Mouse (Mus musculus) CH12.LX (cell line): ENCODE data around the gene Pcbp4.

Source experiments
- CTCF ChIP-seq, 2 experiments: IDR thresholded peaks in 1 of 2; conservative IDR thresholded peaks in 1 of 2; 2 replicates each; pipeline ENCODE4 v1.5.1; 2011 to 2012; ENCODE audit warnings: low read depth in 2 of 2, low read length in 2 of 2, improper control_type of control experiment in 1 of 2, inconsistent platforms in 1 of 2, mild to moderate bottlenecking in 1 of 2, moderate library complexity in 1 of 2
- EP300 ChIP-seq: IDR thresholded peaks from 2 replicates; pipeline ENCODE4 v1.6.1; 2011; ENCODE audit warnings: low read length, improper control_type of control experiment
- HCFC1 ChIP-seq: IDR thresholded peaks from 2 replicates; pipeline ENCODE4 v1.6.1; 2012; ENCODE audit warnings: low read depth, mild to moderate bottlenecking, inconsistent platforms, low read length, improper control_type of control experiment
- POLR2A ChIP-seq: IDR thresholded peaks from 2 replicates; pipeline ENCODE4 v1.6.1; 2011; ENCODE audit warnings: low read depth, mild to moderate bottlenecking, improper control_type of control experiment, low read length
- POLR2AphosphoS2 ChIP-seq: IDR thresholded peaks from 2 replicates; pipeline ENCODE4 v1.6.1; 2011; ENCODE audit warnings: low read depth, low read length, improper control_type of control experiment
- TBP ChIP-seq: conservative IDR thresholded peaks from 2 replicates; pipeline ENCODE4 v1.6.1; 2011; ENCODE audit warnings: low read depth, low read length, improper control_type of control experiment
- USF1 ChIP-seq: IDR thresholded peaks from 2 replicates; pipeline ENCODE4 v1.6.1; 2014; ENCODE audit warnings: low read depth, mild to moderate bottlenecking, inconsistent platforms, low read length, improper control_type of control experiment
- ZKSCAN1 ChIP-seq: IDR thresholded peaks from 2 replicates; pipeline ENCODE4 v1.6.1; 2012; ENCODE audit warnings: low read depth, inconsistent platforms, low read length, improper control_type of control experiment, borderline replicate concordance

DNA sequence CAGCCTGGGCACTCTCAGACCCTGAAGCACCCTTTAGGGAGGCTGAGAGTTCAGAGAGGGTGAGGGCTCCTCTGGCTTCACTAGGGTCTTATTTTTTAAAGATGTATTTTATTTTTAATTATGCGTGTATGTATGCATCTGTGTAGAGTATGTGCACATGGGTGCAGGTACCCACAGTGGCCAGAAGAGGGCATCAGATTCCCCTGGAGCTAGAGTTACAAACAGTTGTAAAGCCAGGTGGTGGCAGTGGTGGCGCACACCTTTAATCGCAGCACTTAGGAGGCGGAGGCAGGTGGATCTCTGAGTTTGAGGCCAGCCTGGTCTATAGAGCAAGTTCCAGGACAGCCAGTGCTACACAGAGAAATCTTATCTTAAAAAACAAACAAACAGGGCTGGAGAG, 44.0 kb upstream of the Pcbp4 start:
- TF ChIP-seq TBP: no peak
- TF ChIP-seq USF1: no peak
- no peak for TF ChIP-seq POLR2A
- no peak for TF ChIP-seq HCFC1
- peak in 1 of 2 experiments; percentile 40; a peak in 1 of 4 replicates for TF ChIP-seq CTCF (conservative IDR thresholded peaks at IDR 0.05 in 1 of 2, IDR thresholded peaks at IDR 0.05 in 1 of 2; ENCODE audit: low read depth in 2 of 2, low read length in 2 of 2)
- no peak for TF ChIP-seq EP300
- no peak for TF ChIP-seq POLR2AphosphoS2
- no peak for TF ChIP-seq ZKSCAN1
